Mouse (Mus musculus) liver, postnatal 0 days (tissue): ENCODE results near the gene Xkr8.

ENCODE experiments used
- CTCF ChIP-seq: sonication (generic); IDR thresholded peaks from 2 replicates; pipeline ENCODE4 v1.5.1; 2016; ENCODE audit warnings: antibody characterized with exemption, low read depth
- EP300 ChIP-seq: IDR thresholded peaks from 2 replicates; pipeline ENCODE4 v1.6.1; 2016; ENCODE audit warnings: antibody characterized with exemption, low read depth, mild to moderate bottlenecking

GRCm38 (mm10) chr4:132706885-132707284 is 25.5 kb downstream of the Xkr8 start:
- no peak for TF ChIP-seq CTCF
- TF ChIP-seq EP300: no peak
